Mouse (Mus musculus): Measurements from ENCODE around the gene Ppil2. TPM values are rescaled to one million over a fixed set of nuclear protein-coding genes. Genes with fewer than 3 reads are reported as not detected.

Ppil2 gene
- total RNA-seq (2021): 10 to 100 TPM; 33.7 to 38.6 TPM

- intact Hi-C loops (cut with DNase I): no loop called here
Observed at GRCm38 (mm10) chr16:17110771-17111743, at the start of gene Ppil2. Ppil2 (minus strand) TSS chr16:17111257.

GRCm38 (mm10) chr16:17154346-17154745 is 43.3 kb upstream of the Ppil2 start:
- no peak for DNase-seq (ENCODE audit: low spot score)
- intact Hi-C loops (cut with DNase I): no loop called here

More at GRCm38 (mm10) chr16:17110771-17111743, at the start of gene Ppil2:
- DNase-seq (ENCODE audit: low spot score): peak; percentile 39

GRCm38 (mm10) chr16:17151874-17152273 is 40.8 kb upstream of the Ppil2 start:
- DNase-seq (ENCODE audit: low spot score): no peak
- intact Hi-C loops (cut with DNase I): no loop called here

- intact Hi-C loops (cut with DNase I): no loop called here
Observed at GRCm38 (mm10) chr16:17150520-17151258, 39.6 kb upstream of the Ppil2 start.

GRCm38 (mm10) chr16:17148084-17148483 is 37.0 kb upstream of the Ppil2 start:
- no peak for DNase-seq (ENCODE audit: low spot score)
- intact Hi-C loops (cut with DNase I): no loop called here

More at GRCm38 (mm10) chr16:17150520-17151258, 39.6 kb upstream of the Ppil2 start:
- no peak for DNase-seq (ENCODE audit: low spot score)

- DNase-seq (ENCODE audit: low spot score): no peak
- intact Hi-C loops (cut with DNase I): no loop called here
Observed at GRCm38 (mm10) chr16:17147391-17147929, 36.4 kb upstream of the Ppil2 start.

- intact Hi-C loops (cut with DNase I): no loop called here
- DNase-seq (ENCODE audit: low spot score): peak; percentile 45
Observed at GRCm38 (mm10) chr16:17146772-17147235, 35.7 kb upstream of the Ppil2 start, which contains the start of gene Ccdc116. Ccdc116 (minus strand) TSS chr16:17147229.

- intact Hi-C loops (cut with DNase I): no loop called here
Observed at GRCm38 (mm10) chr16:17144339-17144738, 33.3 kb upstream of the Ppil2 start, which contains the start of gene Ydjc. Ydjc (plus strand) TSS chr16:17144621.

GRCm38 (mm10) chr16:17137355-17137754 is 26.3 kb upstream of the Ppil2 start:
- no peak for DNase-seq (ENCODE audit: low spot score)
- intact Hi-C loops (cut with DNase I): no loop called here

More at GRCm38 (mm10) chr16:17144339-17144738, 33.3 kb upstream of the Ppil2 start, which contains the start of gene Ydjc:
- no peak for DNase-seq (ENCODE audit: low spot score)

GRCm38 (mm10) chr16:17132906-17133200 is 21.8 kb upstream of the Ppil2 start:
- no peak for DNase-seq (ENCODE audit: low spot score)
- intact Hi-C loops (cut with DNase I): loop anchor here (5.0 kb wide), 2 partner anchors 74 to 144 kb away; partner anchors contain the start of genes Rimbp3 and Tmem191c

GRCm38 (mm10) chr16:17132089-17132905 is 21.2 kb upstream of the Ppil2 start, which contains the start of gene Sdf2l1:
Sdf2l1 (minus strand) TSS chr16:17132383.
- intact Hi-C loops (cut with DNase I): loop anchor here (5.0 kb wide), 2 partner anchors 75 to 145 kb away; partner anchors contain the start of genes Rimbp3 and Tmem191c
- peak; percentile 92 for DNase-seq (ENCODE audit: low spot score)

GRCm38 (mm10) chr16:17131191-17132088 is 20.4 kb upstream of the Ppil2 start:
- intact Hi-C loops (cut with DNase I): loop anchor here (5.0 kb wide), 2 partner anchors 76 to 146 kb away; partner anchors contain the start of genes Rimbp3 and Tmem191c
- no peak for DNase-seq (ENCODE audit: low spot score)

- DNase-seq (ENCODE audit: low spot score): no peak
- intact Hi-C loops (cut with DNase I): no loop called here
Observed at GRCm38 (mm10) chr16:17127292-17127691, 16.2 kb upstream of the Ppil2 start.

GRCm38 (mm10) chr16:17124871-17125520 is 13.9 kb upstream of the Ppil2 start, which contains the start of gene 2610318N02Rik:
2610318N02Rik (minus strand) TSS chr16:17125167.
- intact Hi-C loops (cut with DNase I): no loop called here
- DNase-seq (ENCODE audit: low spot score): peak; percentile 28

- no peak for DNase-seq (ENCODE audit: low spot score)
- intact Hi-C loops (cut with DNase I): no loop called here
Observed at GRCm38 (mm10) chr16:17124119-17124870, 13.2 kb upstream of the Ppil2 start.

GRCm38 (mm10) chr16:17121569-17121968 is 10.5 kb upstream of the Ppil2 start:
- intact Hi-C loops (cut with DNase I): no loop called here

GRCm38 (mm10) chr16:17117309-17117799 is 6.3 kb upstream of the Ppil2 start:
- DNase-seq (ENCODE audit: low spot score): no peak
- intact Hi-C loops (cut with DNase I): no loop called here

More at GRCm38 (mm10) chr16:17121569-17121968, 10.5 kb upstream of the Ppil2 start:
- DNase-seq (ENCODE audit: low spot score): no peak
